Mouse (Mus musculus) heart, postnatal 0 days (tissue): ENCODE data around the gene Gatad1. TPM values are rescaled to one million over a fixed set of nuclear protein-coding genes. Genes with fewer than 3 reads are reported as not detected.

Experiments used
- ATAC-seq: fragments of 200-750 bp; cut with Nextera tagmentation; 2 replicates; pipeline ENCODE4 v1.8.0; 2017; ENCODE audit warnings: low read depth, moderate number of reproducible peaks, moderate library complexity; ENCODE audit not compliant: insufficient read depth
- DNase-seq: peaks from one replicate; pipeline ENCODE4 v3.0.0-alpha.2; 2016; ENCODE audit warnings: low spot score
- H3K27ac ChIP-seq: fragments of 300-500 bp; sonication (generic); 2 replicates; pipeline ENCODE4 v1.5.1; 2014; ENCODE audit warnings: low read depth, mild to moderate bottlenecking
- H3K27me3 ChIP-seq: fragments of 300-500 bp; sonication (generic); 2 replicates; pipeline ENCODE4 v1.6.1; 2014; ENCODE audit warnings: low read length, mixed read lengths; ENCODE audit not compliant: control insufficient read depth, insufficient read depth
- H3K36me3 ChIP-seq: fragments of 300-500 bp; sonication (generic); replicated peaks from 2 replicates; pipeline ENCODE4 v1.6.1; 2014; ENCODE audit warnings: low read length, mixed read lengths; ENCODE audit not compliant: control insufficient read depth, insufficient read depth
- H3K4me1 ChIP-seq: fragments of 300-500 bp; sonication (generic); 2 replicates; pipeline ENCODE4 v1.6.1; 2014; ENCODE audit warnings: antibody characterized with exemption; ENCODE audit not compliant: control insufficient read depth, insufficient read depth
- H3K4me2 ChIP-seq: fragments of 300-500 bp; sonication (generic); 2 replicates; pipeline ENCODE4 v1.6.1; 2014; ENCODE audit warnings: low read depth, mild to moderate bottlenecking, low read length, moderate library complexity
- H3K4me3 ChIP-seq: fragments of 300-500 bp; sonication (generic); 2 replicates; pipeline ENCODE4 v1.5.1; 2014; ENCODE audit warnings: low read depth, low read length
- H3K9ac ChIP-seq: fragments of 300-500 bp; sonication (generic); replicated peaks from 2 replicates; pipeline ENCODE4 v1.6.1; 2014; ENCODE audit warnings: low read depth, low read length, mixed read lengths
- H3K9me3 ChIP-seq: fragments of 300-500 bp; sonication (generic); replicated peaks from 2 replicates; pipeline ENCODE4 v1.6.1; 2016; ENCODE audit warnings: low read length; ENCODE audit not compliant: control insufficient read depth
- CTCF ChIP-seq: IDR thresholded peaks from 2 replicates; pipeline ENCODE4 v1.5.1; 2016; ENCODE audit warnings: antibody characterized with exemption, control low read depth, low read depth
- EP300 ChIP-seq: IDR thresholded peaks from 2 replicates; pipeline ENCODE4 v1.6.1; 2016; ENCODE audit warnings: antibody characterized with exemption, low read depth
- WGBS: fragments of 180-500 bp; shearing (Covaris S2); extraction: QIAGEN DNeasy Blood & Tissue Kit; methylation state at CpG from one replicate; pipeline ENCODE4 v1.1.7; 2014; 5-methylcytosine and 5-hydroxymethylcytosine counted together
- polyA plus RNA-seq: library from polyadenylated mRNA; unstranded; fragments of >200 nt; fragmentation: Nextera tagmentation; extraction: Ambion mirVana; gene quantifications from 2 replicates; pipeline ENCODE4 v1.2.1, GENCODE M21; 2015
- total RNA-seq: library from RNA; depleted of rRNA; stranded (reverse); fragments of >200 nt; gene quantifications from 2 replicates; pipeline ENCODE4 v1.2.3, GENCODE M21; 2014; ENCODE audit warnings: low replicate concordance

The Gatad1 gene
- total and polyA plus RNA-seq, 2 experiments from 2014 or later: 72.7 to 73.8 TPM

DNA sequence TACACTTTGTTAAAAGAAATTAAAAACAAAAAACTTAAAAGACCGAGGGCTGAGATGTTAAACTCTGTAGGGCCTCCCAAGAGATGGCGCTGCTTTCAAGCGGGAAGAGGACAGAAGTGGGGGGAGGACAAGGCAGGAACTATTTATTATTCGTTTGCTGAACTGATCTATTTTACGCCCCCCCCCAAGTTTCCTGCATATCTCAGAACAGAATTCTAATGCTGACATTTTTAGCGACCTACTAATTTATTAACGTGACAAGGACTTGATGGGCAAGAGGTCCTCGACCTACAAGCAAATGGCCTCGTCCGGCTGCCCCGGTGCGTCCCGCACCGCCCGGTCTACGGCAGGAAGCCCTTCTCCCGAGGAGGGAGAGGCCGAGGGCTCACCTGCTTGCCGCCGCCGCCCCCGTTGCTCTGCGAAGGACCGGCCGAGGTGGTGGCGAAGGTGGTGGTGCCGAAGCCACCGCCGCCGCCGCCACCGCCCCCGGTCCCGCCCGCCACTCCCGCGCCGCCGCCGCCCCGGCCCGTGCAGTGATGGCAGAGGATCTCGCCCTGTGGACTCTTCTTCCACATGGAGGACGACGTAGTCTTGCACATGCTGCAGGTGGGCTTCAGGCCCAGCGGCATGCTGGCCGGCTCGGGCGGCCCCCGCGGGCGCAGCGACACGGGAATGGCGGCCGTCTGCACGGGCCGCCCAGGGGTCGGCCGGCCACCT, 9.8 kb downstream of the Gatad1 start:
- WGBS: under 1% methylated on average over 40 of the region's 60 CpGs
- peak; percentile 40 for ATAC-seq
- Histone ChIP-seq H3K9ac (peak overlapping the region; percentile 95), H3K9me3 (no peaks in the 10 kb centered on the region), H3K27ac (peak overlapping the region; percentile 90), H3K27me3 (no peaks in the 10 kb centered on the region), H3K36me3 (peaks cover 24% of the 10 kb centered on the region), H3K4me2 (peak overlapping the region; percentile 83), H3K4me3 (peak overlapping the region; percentile 96), H3K4me1 (0 out of 2 replicates have a peak, but pooled peaks cover 6% of the 10 kb centered on the region)
- DNase-seq: peak; percentile 77
- no peak for TF ChIP-seq EP300
- TF ChIP-seq CTCF: peak; percentile 63

DNA sequence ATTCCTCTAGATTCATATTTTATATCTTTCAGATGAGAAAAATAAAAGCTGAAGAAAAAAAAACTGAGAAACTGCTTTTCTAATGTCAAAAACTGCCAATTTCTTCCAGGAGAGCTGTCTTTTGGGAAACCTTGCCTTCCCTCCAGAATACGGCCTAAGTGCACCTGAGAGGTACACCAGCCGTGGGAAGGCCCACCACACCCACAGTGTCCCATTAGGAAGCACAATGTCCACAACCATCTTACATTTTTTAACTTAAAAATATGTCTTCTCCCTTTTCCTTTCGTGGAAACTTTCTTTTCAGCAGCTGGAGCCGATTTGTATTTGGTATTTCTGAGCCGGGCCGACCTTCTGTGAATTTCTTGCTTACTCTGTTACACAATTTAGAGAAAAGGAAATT, 10.4 kb downstream of the Gatad1 start:
- peak overlapping the region; percentile 55; the same call in 1 of the 2 replicates for H3K27ac ChIP-seq
- no peaks in the 10 kb centered on the region for H3K9me3 ChIP-seq
- H3K9ac ChIP-seq: peak overlapping the region; percentile 95
- TF ChIP-seq CTCF (no peak), EP300 (no peak)
- ATAC-seq (no peak), DNase-seq (no peak)
- peak overlapping the region; percentile 83 for H3K4me2 ChIP-seq
- H3K36me3 ChIP-seq: peaks cover 30% of the 10 kb centered on the region
- 20% methylated on average over 6 of the region's 6 CpGs for WGBS
- H3K27me3 ChIP-seq: no peaks in the 10 kb centered on the region
- H3K4me3 ChIP-seq: peak overlapping the region; percentile 96
- H3K4me1 ChIP-seq: 0 out of 2 replicates have a peak, but pooled peaks cover 6% of the 10 kb centered on the region

DNA sequence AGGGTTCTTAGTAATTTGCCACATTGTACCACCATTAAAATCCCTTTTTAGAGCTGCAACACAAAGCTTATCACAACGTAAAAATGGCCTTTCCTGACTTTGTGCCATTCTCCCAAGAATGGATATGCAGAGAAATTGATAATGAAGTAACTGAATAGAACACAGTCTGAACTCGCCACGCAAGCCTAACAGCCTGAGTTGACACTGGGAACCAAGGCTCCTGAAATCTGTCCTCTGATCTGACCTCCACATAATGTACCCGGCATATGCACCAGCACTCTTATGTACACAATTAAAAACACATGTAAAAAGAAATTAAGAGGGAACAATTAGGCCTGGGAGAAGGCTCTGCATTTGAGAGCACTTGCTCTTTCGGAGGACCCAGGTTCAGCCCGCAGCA, 11.7 kb downstream of the Gatad1 start:
- Histone ChIP-seq H3K4me2 (no peak overlapping the region), H3K27ac (no peak overlapping the region), H3K4me1 (0 out of 2 replicates have a peak, but pooled peaks cover 6% of the 10 kb centered on the region), H3K9ac (no peak overlapping the region), H3K36me3 (peaks cover 39% of the 10 kb centered on the region), H3K27me3 (no peaks in the 10 kb centered on the region), H3K4me3 (no peak overlapping the region), H3K9me3 (no peaks in the 10 kb centered on the region)
- DNase-seq (no peak), ATAC-seq (no peak)
- WGBS: 82% methylated on average over 6 of the region's 6 CpGs
- TF ChIP-seq EP300 (no peak), CTCF (no peak)

DNA sequence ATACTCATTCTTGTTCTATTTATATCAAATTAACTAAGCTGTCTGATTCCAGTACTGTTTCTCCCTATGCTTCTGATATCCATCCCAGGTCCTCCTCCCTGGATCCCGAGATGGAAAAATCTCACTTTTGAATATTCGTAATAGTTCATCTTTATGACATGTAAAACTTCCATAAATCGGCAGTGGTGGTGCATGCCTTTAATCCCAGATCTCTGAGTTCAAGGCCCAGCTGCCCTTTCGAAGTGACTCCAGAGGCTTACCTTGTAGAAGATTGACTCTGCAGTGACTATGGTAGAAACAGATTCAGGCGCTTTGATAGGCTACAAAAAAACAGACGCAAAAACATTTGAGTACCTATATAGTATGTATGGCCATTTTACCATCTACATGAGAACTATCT, 12.4 kb downstream of the Gatad1 start:
- 88% methylated on average over 6 of the region's 6 CpGs for WGBS
- ATAC-seq: no peak

DNA sequence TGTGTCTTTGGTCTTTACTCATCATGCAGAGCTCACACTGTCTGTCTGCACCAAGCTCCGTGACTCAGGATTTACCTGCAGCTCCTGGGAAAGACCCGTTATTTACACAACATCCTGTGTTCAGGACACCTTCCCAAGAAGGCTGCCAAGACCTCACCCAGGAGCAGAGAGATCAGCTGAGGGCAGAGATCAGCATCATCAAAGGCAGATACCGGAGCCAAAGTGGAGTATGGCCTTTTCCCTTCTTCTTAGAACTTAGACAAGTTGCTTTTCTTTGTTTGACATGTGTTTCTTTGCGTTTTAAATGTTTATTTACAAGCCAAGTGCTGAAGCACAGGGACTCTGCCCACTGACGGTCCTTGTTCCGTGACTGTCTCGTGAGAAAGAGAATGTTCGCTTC, 21.7 kb downstream of the Gatad1 start:
- Histone ChIP-seq H3K27me3 (no peaks in the 10 kb centered on the region), H3K9ac (no peak overlapping the region), H3K36me3 (peaks cover 49% of the 10 kb centered on the region), H3K4me2 (no peak overlapping the region), H3K4me1 (no peaks in the 10 kb centered on the region), H3K27ac (no peak overlapping the region), H3K4me3 (no peak overlapping the region), H3K9me3 (no peaks in the 10 kb centered on the region)
- no peak for ATAC-seq
- DNase-seq: no peak
- no peak for TF ChIP-seq CTCF
- TF ChIP-seq EP300: no peak
- 71% methylated on average over 8 of the region's 8 CpGs for WGBS

More for the DNA sequence above, 12.4 kb downstream of the Gatad1 start:
- Histone ChIP-seq H3K9me3 (no peaks in the 10 kb centered on the region), H3K27ac (no peak overlapping the region), H3K9ac (no peak overlapping the region), H3K4me1 (0 out of 2 replicates have a peak, but pooled peaks cover 6% of the 10 kb centered on the region), H3K4me2 (no peak overlapping the region), H3K36me3 (peaks cover 44% of the 10 kb centered on the region), H3K4me3 (no peak overlapping the region), H3K27me3 (no peaks in the 10 kb centered on the region)
- no peak for DNase-seq
- TF ChIP-seq EP300 (no peak), CTCF (no peak)

DNA sequence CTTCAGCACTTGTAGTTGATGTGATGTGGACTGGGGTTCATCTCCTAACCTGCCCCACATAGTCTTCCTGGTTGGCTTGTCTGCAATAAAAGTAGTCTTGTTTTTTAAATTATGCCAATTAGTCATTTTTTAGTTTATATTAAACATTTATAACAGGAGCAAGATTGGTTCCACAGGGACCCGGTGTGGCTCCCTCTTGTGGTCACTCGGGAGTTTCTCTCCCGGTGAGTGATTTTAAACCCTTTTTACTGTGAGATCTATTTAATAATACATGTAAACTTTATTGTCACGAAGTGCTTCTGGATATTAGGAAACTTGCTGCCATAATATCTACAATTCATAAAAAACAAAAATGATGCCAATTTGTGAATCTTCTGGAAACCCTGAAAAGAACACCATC, 23.0 kb downstream of the Gatad1 start:
- H3K27me3 ChIP-seq: no peaks in the 10 kb centered on the region
- H3K4me3 ChIP-seq: no peak overlapping the region
- H3K4me2 ChIP-seq: no peak overlapping the region
- no peak for TF ChIP-seq CTCF
- TF ChIP-seq EP300: no peak
- ATAC-seq (no peak), DNase-seq (no peak)
- 67% methylated on average over 4 of the region's 4 CpGs for WGBS
- H3K36me3 ChIP-seq: peaks cover 44% of the 10 kb centered on the region
- no peak overlapping the region for H3K27ac ChIP-seq
- H3K9me3 ChIP-seq: no peaks in the 10 kb centered on the region
- H3K4me1 ChIP-seq: no peaks in the 10 kb centered on the region
- no peak overlapping the region for H3K9ac ChIP-seq
